ENCODE assay signal across 18 mouse cellular contexts in genomic region chr16:9358651-9359050, GRCm38 (mm10).
DNase-seq lines count a peak whose midpoint lies in the region; ATAC-seq and TF ChIP-seq lines count a peak whose summit lies in the region.
"Had no signal": no experiment of that assay in that cellular context is flagged by ENCODE, and none has a peak within 500 bp of the region (broad histone marks: within the 10 kb centered on the region; RNA-seq: fewer than 3 reads in every experiment).

No protein-coding gene starts in this region.

- no peak for TF ChIP-seq EP300 in lung, postnatal 0 days (IDR thresholded peaks at IDR 0.05)

- TF ChIP-seq CTCF in lung, embryonic 14.5 days (IDR thresholded peaks at IDR 0.05; ENCODE audit: low read depth) = no peak
- no peak for TF ChIP-seq CTCF in lung, postnatal 0 days (IDR thresholded peaks at IDR 0.05)
- no peak for TF ChIP-seq CTCF in Patski (IDR thresholded peaks at IDR 0.05)

- H3K27ac ChIP-seq in lung, embryonic 14.5 days (ENCODE audit: low read depth) = no peak overlapping the region
- no peak overlapping the region for H3K27ac ChIP-seq in lung, postnatal 0 days (ENCODE audit: low read length)
- H3K27ac ChIP-seq in forebrain, embryonic 11.5 days (ENCODE audit: low read depth, low read length) = no peak overlapping the region
- no peak overlapping the region for H3K27ac ChIP-seq in heart, embryonic 12.5 days (ENCODE audit: poor library complexity, severe bottlenecking)
- H3K27ac ChIP-seq: embryonic facial prominence, embryonic 10.5 days; embryonic facial prominence, embryonic 12.5 days; forebrain, embryonic 10.5 days; forebrain, embryonic 13.5 days; forebrain, embryonic 15.5 days had no signal

- no peak overlapping the region for H3K4me3 ChIP-seq in lung, embryonic 14.5 days (ENCODE audit: low read depth, low read length)
- H3K4me3 ChIP-seq in lung, postnatal 0 days (ENCODE audit: low read depth, low read length) = no peak overlapping the region
- H3K4me3 ChIP-seq in forebrain, embryonic 11.5 days (ENCODE audit: low read depth, low read length) = no peak overlapping the region
- no peak overlapping the region for H3K4me3 ChIP-seq in heart, embryonic 12.5 days
- H3K4me3 ChIP-seq: embryonic facial prominence, embryonic 10.5 days; embryonic facial prominence, embryonic 12.5 days; forebrain, embryonic 10.5 days; forebrain, embryonic 13.5 days; forebrain, embryonic 15.5 days had no signal

- DNase-seq in lung, embryonic 14.5 days = peak; percentile 8
- DNase-seq in lung, postnatal 0 days (ENCODE audit: low spot score) = no peak
- no peak for DNase-seq in Patski (ENCODE audit: low read depth, low spot score)
- peak; percentile 61 for DNase-seq in gonadal fat pad, adult 2 months (ENCODE audit: low read depth)
- DNase-seq in forebrain, embryonic 11.5 days (ENCODE audit: low spot score) = no peak
- DNase-seq: cerebellum, adult 11-12 months; cerebellum, adult 2 months; cerebellum, adult 9-10 months; cerebellum, postnatal 10 days; cerebellum, postnatal 25 days; forebrain, postnatal 0 days had no signal

- in situ Hi-C loops in Patski (cut with MboI; ENCODE audit: low pct_unique_long_range_greater_than_20kb) = no loop called here

- H3K9ac ChIP-seq in lung, embryonic 14.5 days = no peak overlapping the region
- no peak overlapping the region for H3K9ac ChIP-seq in lung, postnatal 0 days (replicated peaks; ENCODE audit: low read depth)
- H3K9ac ChIP-seq in forebrain, embryonic 11.5 days (ENCODE audit: low read length) = no peak overlapping the region
- no peak overlapping the region for H3K9ac ChIP-seq in heart, embryonic 12.5 days
- H3K9ac ChIP-seq: embryonic facial prominence, embryonic 12.5 days; forebrain, embryonic 13.5 days; forebrain, embryonic 15.5 days; forebrain, postnatal 0 days had no signal

- 67% methylated on average over 4 of the region's 4 CpGs for WGBS in lung, embryonic 14.5 days
- 57% methylated on average over 4 of the region's 4 CpGs for WGBS in lung, postnatal 0 days
- WGBS in forebrain, embryonic 11.5 days = 78% methylated on average over 4 of the region's 4 CpGs
- WGBS in heart, embryonic 12.5 days = 68% methylated on average over 4 of the region's 4 CpGs

- no peak for ATAC-seq in lung, embryonic 14.5 days (ENCODE audit: insufficient read depth)
- ATAC-seq in lung, postnatal 0 days = no peak
- peak; percentile 4 for ATAC-seq in Patski
- ATAC-seq in activated CD4-positive, CD25-positive, alpha-beta regulatory T cell, adult 4 months = no peak
- ATAC-seq in forebrain, embryonic 11.5 days (replicated peaks; ENCODE audit: low FRiP score) = no peak
- no peak for ATAC-seq in heart, embryonic 12.5 days (ENCODE audit: insufficient number of reproducible peaks, low FRiP score)
- ATAC-seq: forebrain, embryonic 13.5 days; forebrain, embryonic 15.5 days; forebrain, postnatal 0 days had no signal

- H3K9me3 ChIP-seq in lung, embryonic 14.5 days (ENCODE audit: low read depth, low read length) = no peaks in the 10 kb centered on the region
- no peaks in the 10 kb centered on the region for H3K9me3 ChIP-seq in lung, postnatal 0 days (ENCODE audit: low read length)
- H3K9me3 ChIP-seq in forebrain, embryonic 11.5 days (ENCODE audit: control insufficient read depth, low read length) = no peaks in the 10 kb centered on the region
- H3K9me3 ChIP-seq in heart, embryonic 12.5 days (replicated peaks) = peaks cover 3% of the 10 kb centered on the region
- H3K9me3 ChIP-seq: embryonic facial prominence, embryonic 10.5 days; embryonic facial prominence, embryonic 12.5 days; forebrain, embryonic 10.5 days; forebrain, embryonic 13.5 days; forebrain, embryonic 15.5 days had no signal

- no peaks in the 10 kb centered on the region for H3K4me1 ChIP-seq in lung, embryonic 14.5 days (ENCODE audit: insufficient read depth)
- H3K4me1 ChIP-seq in lung, postnatal 0 days (ENCODE audit: insufficient read depth, low read depth, low read length) = no peaks in the 10 kb centered on the region
- no peaks in the 10 kb centered on the region for H3K4me1 ChIP-seq in forebrain, embryonic 11.5 days (replicated peaks; ENCODE audit: control insufficient read depth, insufficient read depth, low read length)
- no peaks in the 10 kb centered on the region for H3K4me1 ChIP-seq in heart, embryonic 12.5 days (replicated peaks)
- H3K4me1 ChIP-seq: embryonic facial prominence, embryonic 10.5 days; embryonic facial prominence, embryonic 12.5 days; forebrain, embryonic 13.5 days; forebrain, embryonic 15.5 days had no signal

- POLR2A ChIA-PET in Patski (lab: Charles Lee) = interaction anchor here (1.0 kb wide), 1 partner anchor 18 kb away, joined by 6 read pairs; no protein-coding TSS in a partner anchor

- CTCF ChIA-PET in Patski (lab: Charles Lee) = no interaction called here

- H3K4me2 ChIP-seq in lung, embryonic 14.5 days = no peak overlapping the region
- H3K4me2 ChIP-seq in lung, postnatal 0 days (replicated peaks; ENCODE audit: low read depth, low read length) = no peak overlapping the region
- H3K4me2 ChIP-seq in forebrain, embryonic 11.5 days (ENCODE audit: low read depth, low read length, severe bottlenecking) = no peak overlapping the region
- no peak overlapping the region for H3K4me2 ChIP-seq in heart, embryonic 12.5 days
- H3K4me2 ChIP-seq: embryonic facial prominence, embryonic 12.5 days; forebrain, embryonic 13.5 days; forebrain, embryonic 15.5 days had no signal

- H3K36me3 ChIP-seq in lung, embryonic 14.5 days (ENCODE audit: insufficient read depth) = no peaks in the 10 kb centered on the region
- H3K36me3 ChIP-seq in lung, postnatal 0 days (ENCODE audit: insufficient read depth, low read length) = no peaks in the 10 kb centered on the region
- no peaks in the 10 kb centered on the region for H3K36me3 ChIP-seq in forebrain, embryonic 11.5 days (ENCODE audit: control insufficient read depth, insufficient read depth, low read length)
- no peaks in the 10 kb centered on the region for H3K36me3 ChIP-seq in heart, embryonic 12.5 days
- H3K36me3 ChIP-seq: embryonic facial prominence, embryonic 10.5 days; embryonic facial prominence, embryonic 12.5 days; forebrain, embryonic 10.5 days; forebrain, embryonic 15.5 days had no signal

- H3K27me3 ChIP-seq in lung, embryonic 14.5 days (ENCODE audit: insufficient read depth, low read length) = no peaks in the 10 kb centered on the region
- H3K27me3 ChIP-seq in lung, postnatal 0 days (replicated peaks; ENCODE audit: insufficient read depth, low read length) = no peaks in the 10 kb centered on the region
- no peaks in the 10 kb centered on the region for H3K27me3 ChIP-seq in Patski
- H3K27me3 ChIP-seq in forebrain, embryonic 11.5 days (ENCODE audit: control insufficient read depth, insufficient read depth, low read length) = no peaks in the 10 kb centered on the region
- H3K27me3 ChIP-seq in heart, embryonic 12.5 days (replicated peaks) = no peaks in the 10 kb centered on the region
- H3K27me3 ChIP-seq: embryonic facial prominence, embryonic 12.5 days; forebrain, embryonic 13.5 days; forebrain, embryonic 15.5 days had no signal

Comparison
In these comparisons a context has a peak if more than half of its experiments do, and no peak if none do; other contexts are left out.
1. DNase-seq: peak in lung, embryonic 14.5 days (single experiment) and gonadal fat pad, adult 2 months (single experiment); none in lung, postnatal 0 days (single experiment), Patski (single experiment) and forebrain, embryonic 11.5 days (single experiment).